Mouse (Mus musculus) stomach, embryonic 14.5 days (tissue): ENCODE results near the gene Nln. TPM values are rescaled to one million over a fixed set of nuclear protein-coding genes. Genes with fewer than 3 reads are reported as not detected.

Experiments used
- ATAC-seq: fragments of 200-750 bp; cut with Nextera tagmentation; 2 replicates; pipeline ENCODE4 v1.8.0; 2017; ENCODE audit warnings: low read depth, moderate TSS enrichment; ENCODE audit not compliant: insufficient number of reproducible peaks, insufficient read depth, low FRiP score
- H3K27ac ChIP-seq: fragments of 300-500 bp; sonication (generic); 2 replicates; pipeline ENCODE4 v1.5.1; 2014; ENCODE audit warnings: mild to moderate bottlenecking, low read length, moderate library complexity, mixed read lengths
- H3K27me3 ChIP-seq: fragments of 300-500 bp; sonication (generic); 2 replicates; pipeline ENCODE4 v1.6.1; 2014; ENCODE audit warnings: low read length, control low read depth, mixed read lengths; ENCODE audit not compliant: control insufficient read depth, insufficient read depth
- H3K36me3 ChIP-seq: fragments of 300-500 bp; sonication (generic); 2 replicates; pipeline ENCODE4 v1.6.1; 2014; ENCODE audit warnings: mild to moderate bottlenecking, control low read depth, low read length, moderate library complexity, mixed read lengths; ENCODE audit not compliant: control insufficient read depth, insufficient read depth
- H3K4me1 ChIP-seq: fragments of 300-500 bp; sonication (generic); 2 replicates; pipeline ENCODE4 v1.6.1; 2014; ENCODE audit warnings: low read length, control low read depth, mixed read lengths; ENCODE audit not compliant: control insufficient read depth, insufficient read depth
- H3K4me2 ChIP-seq: fragments of 300-500 bp; sonication (generic); replicated peaks from 2 replicates; pipeline ENCODE4 v1.6.1; 2014; ENCODE audit warnings: low read depth, low read length, control low read depth
- H3K4me3 ChIP-seq: fragments of 300-500 bp; sonication (generic); 2 replicates; pipeline ENCODE4 v1.5.1; 2014; ENCODE audit warnings: low read depth, low read length, control low read depth
- H3K9ac ChIP-seq: fragments of 300-500 bp; sonication (generic); replicated peaks from 2 replicates; pipeline ENCODE4 v1.6.1; 2014; ENCODE audit warnings: low read depth, mild to moderate bottlenecking, control low read depth, low read length, moderate library complexity, mixed read lengths
- H3K9me3 ChIP-seq: fragments of 300-500 bp; sonication (generic); 2 replicates; pipeline ENCODE4 v1.6.1; 2016; ENCODE audit warnings: low read depth, low read length, control low read depth; ENCODE audit not compliant: control insufficient read depth
- WGBS: fragments of 180-500 bp; shearing (Covaris S2); extraction: QIAGEN DNeasy Blood & Tissue Kit; methylation state at CpG from one replicate; pipeline ENCODE4 v1.1.7; 2014; 5-methylcytosine and 5-hydroxymethylcytosine counted together
- polyA plus RNA-seq: library from polyadenylated mRNA; unstranded; fragments of >200 nt; fragmentation: Nextera tagmentation; extraction: Ambion mirVana; gene quantifications from 2 replicates; pipeline ENCODE4 v1.2.1, GENCODE M21; 2014

The Nln gene
- polyA plus RNA-seq, 1 experiment from 2014 or later = 22.9 TPM

GRCm38 (mm10) chr13:104084600-104084999 lies 24.8 kb downstream of the Nln start:
- no peak overlapping the region for H3K27ac ChIP-seq
- H3K36me3 ChIP-seq = no peaks in the 10 kb centered on the region
- H3K9ac ChIP-seq = no peak overlapping the region
- no peaks in the 10 kb centered on the region for H3K27me3 ChIP-seq
- no peaks in the 10 kb centered on the region for H3K9me3 ChIP-seq
- no peak for ATAC-seq
- whole genome bisulfite sequencing = 64% methylated on average over 2 of the region's 2 CpGs
- no peaks in the 10 kb centered on the region for H3K4me1 ChIP-seq
- no peak overlapping the region for H3K4me2 ChIP-seq
- no peak overlapping the region for H3K4me3 ChIP-seq

GRCm38 (mm10) chr13:104082504-104082903 lies 26.9 kb downstream of the Nln start:
- Histone ChIP-seq H3K27me3 (no peaks in the 10 kb centered on the region), H3K4me1 (no peaks in the 10 kb centered on the region), H3K9ac (no peak overlapping the region), H3K27ac (no peak overlapping the region), H3K36me3 (no peaks in the 10 kb centered on the region), H3K9me3 (no peaks in the 10 kb centered on the region), H3K4me2 (no peak overlapping the region), H3K4me3 (no peak overlapping the region)
- no peak for ATAC-seq
- 63% methylated on average over 7 of the region's 7 CpGs for WGBS

DNA sequence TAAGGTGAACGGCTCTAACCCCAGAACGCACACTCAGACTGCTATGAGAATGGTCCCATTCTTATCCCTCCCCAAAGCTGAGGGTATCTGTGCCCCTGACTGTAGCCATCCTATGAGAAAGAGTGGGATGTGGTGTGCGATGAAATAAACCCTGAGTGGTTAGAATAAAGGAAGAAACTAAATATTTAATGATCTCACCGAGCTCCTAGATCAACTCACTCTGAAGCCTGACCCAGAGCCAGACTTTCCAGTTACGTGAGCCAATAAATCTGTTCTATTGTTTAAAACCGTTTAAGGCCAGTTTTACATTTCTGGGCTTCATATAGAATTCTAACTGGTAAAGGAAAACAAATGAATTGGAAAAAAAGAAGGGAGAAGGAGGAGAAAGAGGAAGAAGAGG lies 32.4 kb downstream of the Nln start:
- H3K4me2 ChIP-seq = no peak overlapping the region
- no peak for ATAC-seq
- H3K36me3 ChIP-seq = no peaks in the 10 kb centered on the region; the same call in 1 of the 2 replicates
- no peaks in the 10 kb centered on the region for H3K27me3 ChIP-seq
- no peak overlapping the region for H3K27ac ChIP-seq
- no peaks in the 10 kb centered on the region; the same call in 1 of the 2 replicates for H3K4me1 ChIP-seq
- no peak overlapping the region for H3K9ac ChIP-seq
- H3K4me3 ChIP-seq = no peak overlapping the region
- 58% methylated on average over 6 of the region's 6 CpGs for whole genome bisulfite sequencing
- no peaks in the 10 kb centered on the region for H3K9me3 ChIP-seq

DNA sequence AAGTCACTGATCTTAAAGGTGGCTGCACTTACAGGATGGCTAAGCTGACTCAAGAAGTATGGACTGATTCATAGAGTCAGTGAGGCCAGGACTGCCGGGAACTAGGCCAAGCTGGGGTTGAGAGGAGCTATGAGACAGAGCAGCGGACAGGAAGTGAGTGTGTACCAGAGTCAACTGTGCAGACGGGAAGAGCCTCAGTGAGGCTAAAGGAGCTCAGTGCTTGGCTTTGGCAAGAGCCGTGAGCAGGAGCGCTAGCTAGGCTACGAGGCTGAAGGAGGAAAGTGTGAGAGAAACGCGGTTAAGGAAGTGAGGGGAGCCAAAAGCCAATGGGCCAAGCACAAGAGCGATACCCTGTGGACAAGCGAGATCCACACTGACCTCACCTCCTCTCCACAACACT lies 34.7 kb downstream of the Nln start:
- Histone ChIP-seq H3K4me2 (no peak overlapping the region), H3K9ac (no peak overlapping the region), H3K36me3 (no peaks in the 10 kb centered on the region; the same call in 1 of the 2 replicates), H3K9me3 (no peaks in the 10 kb centered on the region), H3K4me3 (no peak overlapping the region), H3K4me1 (no peaks in the 10 kb centered on the region; the same call in 1 of the 2 replicates), H3K27me3 (no peaks in the 10 kb centered on the region), H3K27ac (no peak overlapping the region)
- ATAC-seq = no peak
- 73% methylated on average over 10 of the region's 10 CpGs for WGBS

DNA sequence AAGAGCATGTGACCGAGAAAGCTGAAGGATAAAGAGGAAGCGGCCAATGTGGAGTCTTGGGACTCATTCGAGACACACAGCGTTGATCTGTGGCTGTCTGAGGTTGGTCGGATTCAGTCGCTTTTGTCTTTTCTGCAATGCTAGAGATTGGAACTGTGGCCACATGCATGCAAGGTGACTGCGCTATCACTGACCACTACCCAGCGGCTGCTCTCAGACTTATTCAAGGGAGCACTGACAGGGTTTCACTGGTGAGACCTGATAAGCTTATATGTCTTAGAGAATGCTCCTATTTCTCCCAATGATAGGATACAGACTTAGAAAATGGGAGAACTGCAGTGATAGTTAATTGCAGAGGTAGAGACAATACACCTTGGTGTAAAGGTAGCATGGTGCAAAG lies 35.2 kb downstream of the Nln start:
- Histone ChIP-seq H3K4me3 (no peak overlapping the region), H3K9ac (no peak overlapping the region), H3K27ac (no peak overlapping the region), H3K27me3 (no peaks in the 10 kb centered on the region), H3K9me3 (no peaks in the 10 kb centered on the region), H3K36me3 (no peaks in the 10 kb centered on the region; the same call in 1 of the 2 replicates), H3K4me2 (no peak overlapping the region), H3K4me1 (no peaks in the 10 kb centered on the region; the same call in 1 of the 2 replicates)
- WGBS = 95% methylated on average over 8 of the region's 8 CpGs
- ATAC-seq = no peak

- no peaks in the 10 kb centered on the region; the same call in 1 of the 2 replicates for H3K4me1 ChIP-seq
- WGBS = 93% methylated on average over 9 of the region's 9 CpGs
- H3K9me3 ChIP-seq = no peaks in the 10 kb centered on the region
- no peaks in the 10 kb centered on the region; the same call in 1 of the 2 replicates for H3K36me3 ChIP-seq
- H3K4me2 ChIP-seq = no peak overlapping the region
- ATAC-seq = no peak
- H3K27ac ChIP-seq = no peak overlapping the region
- H3K27me3 ChIP-seq = no peaks in the 10 kb centered on the region
- no peak overlapping the region for H3K4me3 ChIP-seq
- H3K9ac ChIP-seq = no peak overlapping the region
These were observed 37.1 kb downstream of the Nln start for GRCm38 (mm10) chr13:104072351-104072750.

DNA sequence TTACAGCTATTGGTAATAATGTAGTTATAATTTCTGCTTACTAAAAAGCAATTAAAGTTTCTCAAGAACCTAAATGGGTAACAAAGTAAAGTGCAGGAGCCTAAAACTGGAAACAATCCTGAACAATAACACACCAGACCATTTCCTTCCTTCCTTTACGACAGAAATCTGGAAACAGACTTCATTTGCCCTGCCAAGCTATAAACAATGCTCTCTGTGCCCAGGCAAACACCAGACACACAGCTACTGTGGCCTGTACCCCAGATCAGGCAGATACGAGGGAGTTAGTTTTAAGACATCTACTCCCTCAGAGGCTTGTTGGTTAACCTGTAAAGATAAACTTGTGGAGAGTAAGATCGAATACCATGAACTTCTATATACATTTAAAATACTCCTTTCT lies 38.7 kb downstream of the Nln start:
- 58% methylated on average over 3 of the region's 3 CpGs for WGBS
- Histone ChIP-seq H3K36me3 (no peaks in the 10 kb centered on the region; the same call in 1 of the 2 replicates), H3K9ac (no peak overlapping the region), H3K27me3 (no peaks in the 10 kb centered on the region), H3K27ac (no peak overlapping the region), H3K4me3 (no peak overlapping the region), H3K4me2 (no peak overlapping the region), H3K9me3 (no peaks in the 10 kb centered on the region), H3K4me1 (no peaks in the 10 kb centered on the region; the same call in 1 of the 2 replicates)
- no peak for ATAC-seq

GRCm38 (mm10) chr13:104069216-104069615 lies 40.2 kb downstream of the Nln start:
- H3K9me3 ChIP-seq = no peaks in the 10 kb centered on the region
- no peak overlapping the region for H3K4me2 ChIP-seq
- no peak overlapping the region for H3K9ac ChIP-seq
- WGBS = 85% methylated on average over 11 of the region's 11 CpGs
- no peak overlapping the region for H3K4me3 ChIP-seq
- H3K4me1 ChIP-seq = no peaks in the 10 kb centered on the region
- no peak for ATAC-seq
- no peaks in the 10 kb centered on the region for H3K27me3 ChIP-seq
- no peak overlapping the region for H3K27ac ChIP-seq
- no peaks in the 10 kb centered on the region; the same call in 1 of the 2 replicates for H3K36me3 ChIP-seq

DNA sequence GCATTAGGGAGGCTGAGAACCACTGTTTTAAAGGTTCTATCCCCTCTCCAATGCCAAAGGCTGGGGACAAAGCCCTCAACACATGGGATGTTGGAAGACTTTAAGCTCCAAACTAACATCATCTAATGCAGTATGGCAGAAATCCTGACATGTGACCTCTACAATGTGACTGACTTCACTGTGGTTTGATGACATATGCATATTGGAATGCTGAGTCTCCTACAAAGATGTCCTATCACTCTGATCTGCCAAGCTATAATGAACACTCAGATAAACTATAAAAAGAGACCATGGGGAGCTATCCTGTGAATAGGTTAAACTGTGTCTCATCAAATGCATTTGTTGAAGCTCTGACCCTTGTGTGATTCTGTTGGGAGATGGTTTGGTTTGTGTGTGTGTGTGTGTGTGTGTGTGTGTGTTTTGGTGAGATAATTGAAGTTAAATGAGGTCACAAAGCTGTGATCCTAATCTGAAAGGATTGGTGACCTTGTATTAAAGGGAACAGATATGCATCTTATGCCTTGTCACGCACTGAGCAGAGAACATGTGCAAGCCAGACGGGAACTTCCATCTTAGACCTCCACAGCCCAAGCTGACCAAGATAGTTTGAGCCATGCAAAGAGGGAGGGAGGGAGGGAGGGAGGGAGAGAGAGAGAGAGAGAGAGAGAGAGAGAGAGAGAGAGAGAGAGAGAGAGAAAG lies 43.6 kb downstream of the Nln start:
- 74% methylated on average over 2 of the region's 2 CpGs for WGBS
- Histone ChIP-seq H3K4me1 (no peaks in the 10 kb centered on the region), H3K27ac (no peak overlapping the region), H3K4me3 (no peak overlapping the region), H3K9ac (no peak overlapping the region), H3K27me3 (no peaks in the 10 kb centered on the region), H3K9me3 (no peaks in the 10 kb centered on the region), H3K36me3 (no peaks in the 10 kb centered on the region; the same call in 1 of the 2 replicates), H3K4me2 (no peak overlapping the region)
- no peak for ATAC-seq
